Mouse (Mus musculus) adrenal gland, adult 2 months (tissue): Measurements from ENCODE around the gene Hscb. TPM values are rescaled to one million over a fixed set of nuclear protein-coding genes. Genes with fewer than 3 reads are reported as not detected.

ENCODE experiments used
- DNase-seq: peaks from one replicate; pipeline ENCODE4 v3.0.0; 2021
- polyA plus RNA-seq: library from polyadenylated mRNA; depleted of rRNA; stranded (reverse); fragments of >200 nt; gene quantifications from 2 replicates; pipeline ENCODE4 v1.2.3, GENCODE M21; 2012; rRNA removed
- total RNA-seq, 2 experiments: library from RNA; stranded (reverse); gene quantifications; 2 replicates each; pipeline ENCODE4 v1.2.3; 2021

The Hscb gene
- total and polyA plus RNA-seq, 3 experiments, result 10.8 to 17.3 (median 14.4) TPM

DNA sequence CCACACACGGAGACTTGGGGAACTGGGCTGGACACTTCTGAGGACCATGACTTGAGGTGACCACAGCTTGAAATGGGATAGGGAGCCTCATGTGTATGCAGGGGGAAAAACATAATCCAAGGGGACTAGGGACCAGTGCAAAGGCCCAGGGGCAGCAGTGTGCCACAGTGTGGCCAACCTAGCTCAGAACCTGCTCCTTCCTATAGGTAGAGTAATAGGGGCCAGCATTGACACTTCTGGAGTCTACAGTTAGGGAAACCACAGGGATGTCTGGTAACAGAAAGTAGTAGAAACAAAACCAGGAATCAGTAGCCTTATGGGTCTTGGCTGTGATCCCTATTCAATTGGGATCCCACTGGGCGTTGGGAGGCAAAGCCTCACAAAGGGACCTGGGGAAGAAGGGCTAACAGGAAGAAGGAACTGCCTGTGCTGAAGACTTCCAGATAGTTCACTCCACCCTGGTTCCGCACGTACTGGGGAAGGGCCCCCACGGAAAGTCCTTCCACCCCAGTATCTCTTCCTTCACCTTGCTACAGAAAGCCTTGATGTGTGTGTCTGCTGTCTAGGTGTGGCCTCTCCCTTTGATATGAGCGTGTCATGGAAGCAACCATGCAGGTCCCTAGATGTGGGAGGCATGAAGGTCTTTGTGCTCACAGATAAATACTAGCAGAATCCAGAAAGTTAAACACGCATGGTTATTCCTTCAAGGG, 57.9 kb downstream of the Hscb start:
- DNase-seq, result no peak

- DNase-seq, result no peak
Observed at GRCm38 (mm10) chr5:110780761-110781528, 58.6 kb downstream of the Hscb start.

GRCm38 (mm10) chr5:110779998-110780760, 59.4 kb downstream of the Hscb start, which contains the start of gene Pus1:
Gene Pus1 (minus strand): TSS chr5:110780659.
- DNase-seq, result peak; percentile 97

DNA sequence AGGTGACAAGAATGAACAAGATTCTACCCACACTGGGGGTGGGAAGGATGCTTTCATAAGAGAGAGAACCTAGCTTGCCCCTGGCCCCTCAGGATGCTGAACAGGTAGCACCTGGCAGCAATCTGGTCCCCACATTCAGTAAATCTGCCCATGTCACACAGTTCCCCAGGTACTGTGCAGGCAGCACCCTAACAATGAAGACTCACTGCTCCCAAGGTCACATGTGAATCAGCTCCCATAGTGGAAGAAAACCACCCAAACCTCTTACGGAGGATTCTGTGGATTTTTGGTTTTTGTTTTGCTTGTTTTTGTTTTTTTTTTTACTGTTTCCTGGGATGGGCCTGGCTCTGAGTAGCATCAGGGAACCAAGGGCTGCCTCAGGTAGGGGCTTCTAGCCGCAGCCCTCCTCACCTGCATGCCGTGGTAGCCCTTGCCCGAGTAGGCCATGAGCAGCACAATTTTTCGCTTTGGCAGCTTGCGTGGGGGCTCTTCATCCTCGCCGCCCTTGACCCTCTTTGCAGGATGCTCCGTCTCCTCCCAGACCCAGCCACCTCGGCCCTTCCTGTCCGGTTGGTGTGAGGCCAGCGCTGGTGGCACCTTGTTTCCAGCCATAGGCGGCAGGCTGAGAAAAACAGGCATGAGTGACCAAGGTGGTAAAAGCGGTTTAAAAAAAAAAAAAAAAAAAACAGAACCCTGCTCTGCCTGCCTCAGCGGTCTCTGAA, 60.1 kb downstream of the Hscb start:
- DNase-seq, result peak; percentile 41

Other genes starting within 250 kb of the Hscb start
- gene Noc4l, start 186.4 kb downstream of the Hscb start, total RNA-seq, result 10 to 100 TPM; 19.3 to 19.7 TPM
- 54.4 and 68.1 TPM in 2 replicates for gene Noc4l, start 186.4 kb downstream of the Hscb start, polyA plus RNA-seq
- 10 to 100 TPM; 12.4 to 18.8 TPM for gene Ddx51, start 186.3 kb downstream of the Hscb start, total RNA-seq
- 20.0 and 24.6 TPM in 2 replicates for gene Ddx51, start 186.3 kb downstream of the Hscb start, polyA plus RNA-seq
- 10 to 100 TPM; 69.1 to 90.6 TPM for gene Ep400, start 69.1 kb downstream of the Hscb start, total RNA-seq
- gene Ep400, start 69.1 kb downstream of the Hscb start, polyA plus RNA-seq, result 68.3 and 74.6 TPM in 2 replicates
- gene Pus1, start 59.1 kb downstream of the Hscb start, total RNA-seq, result 10 to 100 TPM; 37.0 to 54.3 TPM
- 23.1 and 29.4 TPM in 2 replicates for gene Pus1, start 59.1 kb downstream of the Hscb start, polyA plus RNA-seq
- 10 to 100 TPM; 38.1 to 49.7 TPM for gene Ulk1, start 29.7 kb downstream of the Hscb start, total RNA-seq
- 71.4 and 95.4 TPM in 2 replicates for gene Ulk1, start 29.7 kb downstream of the Hscb start, polyA plus RNA-seq
- 1 to 10 TPM; 3.4 to 3.6 TPM for gene Chek2, start 202 bp upstream of the Hscb start, total RNA-seq
- gene Chek2, start 202 bp upstream of the Hscb start, polyA plus RNA-seq, result 2.6 and 3.7 TPM in 2 replicates
- gene Ttc28, start 40.0 kb upstream of the Hscb start, total RNA-seq, result 10 to 100 TPM; 17.2 to 21.1 TPM
- gene Ttc28, start 40.0 kb upstream of the Hscb start, polyA plus RNA-seq, result 14.1 and 17.0 TPM in 2 replicates